Mouse (Mus musculus) heart, embryonic 12.5 days (tissue): ENCODE results near the gene Ptprc. TPM values are rescaled to one million over a fixed set of nuclear protein-coding genes. Genes with fewer than 3 reads are reported as not detected.

ENCODE experiments used
- ATAC-seq: fragments of 200-750 bp; cut with Nextera tagmentation; 2 replicates; pipeline ENCODE4 v1.8.0; 2017; ENCODE audit warnings: moderate TSS enrichment, moderate library complexity; ENCODE audit not compliant: insufficient number of reproducible peaks, low FRiP score
- H3K27ac ChIP-seq: fragments of 300-500 bp; sonication (generic); 2 replicates; pipeline ENCODE4 v1.5.1; 2016; ENCODE audit warnings: mild to moderate bottlenecking, moderate library complexity; ENCODE audit not compliant: poor library complexity, severe bottlenecking
- H3K27me3 ChIP-seq: fragments of 300-500 bp; sonication (generic); replicated peaks from 2 replicates; pipeline ENCODE4 v1.6.1; 2016; ENCODE audit warnings: mild to moderate bottlenecking, moderate library complexity
- H3K36me3 ChIP-seq: fragments of 300-500 bp; sonication (generic); 2 replicates; pipeline ENCODE4 v1.6.1; 2016; ENCODE audit warnings: mild to moderate bottlenecking, moderate library complexity
- H3K4me1 ChIP-seq: fragments of 300-500 bp; sonication (generic); replicated peaks from 2 replicates; pipeline ENCODE4 v1.6.1; 2016; ENCODE audit warnings: mild to moderate bottlenecking
- H3K4me2 ChIP-seq: fragments of 300-500 bp; sonication (generic); 2 replicates; pipeline ENCODE4 v1.6.1; 2016; ENCODE audit warnings: mild to moderate bottlenecking, moderate library complexity
- H3K4me3 ChIP-seq: fragments of 300-500 bp; sonication (generic); 2 replicates; pipeline ENCODE4 v1.5.1; 2016; ENCODE audit warnings: mild to moderate bottlenecking
- H3K9ac ChIP-seq: fragments of 300-500 bp; sonication (generic); 2 replicates; pipeline ENCODE4 v1.6.1; 2016; ENCODE audit warnings: mild to moderate bottlenecking, moderate library complexity
- H3K9me3 ChIP-seq: fragments of 300-500 bp; sonication (generic); replicated peaks from 2 replicates; pipeline ENCODE4 v1.6.1; 2016; ENCODE audit warnings: mild to moderate bottlenecking, moderate library complexity
- WGBS: fragments of 180-500 bp; shearing (Covaris S2); methylation state at CpG from one replicate; pipeline ENCODE4 v1.1.7; 2016; 5-methylcytosine and 5-hydroxymethylcytosine counted together
- polyA plus RNA-seq: library from polyadenylated mRNA; unstranded; fragments of >200 nt; fragmentation: Nextera tagmentation; extraction: Ambion mirVana; gene quantifications from 2 replicates; pipeline ENCODE4 v1.2.1, GENCODE M21; 2016

The Ptprc gene
- polyA plus RNA-seq, 1 experiment from 2014 or later: 0.83 TPM

DNA sequence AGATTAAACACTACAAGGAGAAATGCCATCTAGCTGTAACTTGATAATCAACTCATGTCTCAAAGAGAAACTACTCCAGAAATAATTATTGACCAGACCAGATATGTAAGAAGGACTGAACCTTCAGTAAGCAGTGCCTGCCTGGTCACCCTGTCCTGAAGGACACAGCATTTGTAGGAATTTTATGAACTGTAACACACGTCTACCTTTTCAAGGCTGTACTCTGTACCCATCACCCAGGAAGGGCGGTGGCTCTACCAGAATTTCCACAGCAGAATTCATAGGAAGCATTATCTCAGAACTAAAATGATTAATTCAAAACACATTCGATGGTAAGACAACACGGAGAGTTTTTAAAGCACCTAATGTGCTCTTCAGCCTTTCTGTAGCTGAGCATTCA, 1.4 kb downstream of the Ptprc start:
- no peak overlapping the region for H3K4me2 ChIP-seq
- ATAC-seq: no peak
- no peaks in the 10 kb centered on the region for H3K36me3 ChIP-seq
- H3K4me1 ChIP-seq: no peaks in the 10 kb centered on the region
- no peaks in the 10 kb centered on the region for H3K9me3 ChIP-seq
- H3K27me3 ChIP-seq: no peaks in the 10 kb centered on the region
- WGBS: 73% methylated on average over 4 of the region's 4 CpGs
- no peak overlapping the region for H3K9ac ChIP-seq
- no peak overlapping the region for H3K27ac ChIP-seq
- no peak overlapping the region for H3K4me3 ChIP-seq

DNA sequence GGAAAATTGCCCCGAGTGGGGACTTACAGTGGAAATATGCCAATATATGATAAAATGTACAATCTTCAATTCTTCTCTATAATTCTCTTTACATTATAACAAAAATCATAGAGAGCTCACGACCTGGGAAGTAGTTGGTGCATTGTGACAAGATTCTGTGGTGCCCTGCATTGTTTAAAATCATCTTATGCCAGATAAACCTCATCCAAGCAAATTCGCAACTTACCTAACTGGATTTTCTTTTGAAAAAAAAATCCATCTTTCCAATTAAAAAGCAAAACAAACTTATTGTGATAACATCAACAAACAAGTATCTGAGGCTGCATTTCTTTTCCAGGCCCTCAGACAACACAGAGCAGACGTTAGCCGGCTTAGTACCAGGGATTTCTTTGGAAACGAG, 1.8 kb downstream of the Ptprc start:
- Histone ChIP-seq H3K4me2 (no peak overlapping the region), H3K27ac (no peak overlapping the region), H3K36me3 (no peaks in the 10 kb centered on the region), H3K4me3 (no peak overlapping the region), H3K9ac (no peak overlapping the region), H3K9me3 (no peaks in the 10 kb centered on the region), H3K27me3 (no peaks in the 10 kb centered on the region), H3K4me1 (no peaks in the 10 kb centered on the region)
- ATAC-seq: no peak
- 74% methylated on average over 6 of the region's 6 CpGs for WGBS

DNA sequence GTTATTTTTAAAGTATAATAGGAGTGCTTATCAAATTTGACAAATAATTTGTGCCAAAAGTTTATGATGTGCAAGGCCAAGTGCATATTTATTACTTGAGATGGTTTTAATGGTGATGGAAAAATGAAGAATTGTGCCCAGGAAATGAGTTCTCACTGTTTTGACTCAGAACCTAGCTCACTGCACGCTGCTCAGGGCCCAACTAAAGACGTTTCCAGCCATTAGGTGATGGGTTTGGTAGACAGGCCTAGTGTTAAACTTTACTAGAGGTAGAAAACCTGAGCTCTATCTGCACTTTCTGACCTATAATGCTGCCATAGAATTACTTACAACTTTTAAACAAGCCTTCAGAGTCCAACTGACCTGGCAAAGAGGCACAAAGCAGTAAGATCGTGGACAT, 3.0 kb downstream of the Ptprc start:
- Histone ChIP-seq H3K36me3 (no peaks in the 10 kb centered on the region), H3K27me3 (no peaks in the 10 kb centered on the region), H3K27ac (no peak overlapping the region), H3K4me1 (no peaks in the 10 kb centered on the region), H3K4me3 (no peak overlapping the region), H3K4me2 (no peak overlapping the region), H3K9ac (no peak overlapping the region), H3K9me3 (no peaks in the 10 kb centered on the region)
- WGBS: 71% methylated on average over 3 of the region's 3 CpGs
- no peak for ATAC-seq

DNA sequence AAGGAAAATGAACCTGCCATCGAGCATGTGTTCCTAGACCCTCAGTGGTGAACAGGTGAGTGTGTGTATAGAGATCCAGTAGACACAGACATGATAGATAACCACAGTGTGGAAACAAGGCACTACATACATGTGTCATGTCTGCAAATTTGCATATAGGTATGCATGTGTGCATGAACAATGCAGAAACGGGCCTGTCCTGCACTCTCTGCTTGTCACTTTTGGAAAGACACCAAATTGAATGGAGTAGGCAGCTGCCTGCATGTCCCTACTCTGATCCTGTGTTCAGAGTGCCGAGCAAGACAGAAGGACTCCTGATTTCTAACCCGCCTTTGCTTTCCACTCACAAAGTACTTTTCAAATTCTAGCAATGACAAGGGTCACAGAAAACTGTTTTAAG, 3.4 kb downstream of the Ptprc start:
- H3K9me3 ChIP-seq: no peaks in the 10 kb centered on the region
- H3K9ac ChIP-seq: no peak overlapping the region
- H3K27ac ChIP-seq: no peak overlapping the region
- H3K36me3 ChIP-seq: no peaks in the 10 kb centered on the region
- H3K4me2 ChIP-seq: no peak overlapping the region
- no peaks in the 10 kb centered on the region for H3K27me3 ChIP-seq
- ATAC-seq: no peak
- 79% methylated on average over 4 of the region's 4 CpGs for WGBS
- H3K4me3 ChIP-seq: no peak overlapping the region
- no peaks in the 10 kb centered on the region for H3K4me1 ChIP-seq

DNA sequence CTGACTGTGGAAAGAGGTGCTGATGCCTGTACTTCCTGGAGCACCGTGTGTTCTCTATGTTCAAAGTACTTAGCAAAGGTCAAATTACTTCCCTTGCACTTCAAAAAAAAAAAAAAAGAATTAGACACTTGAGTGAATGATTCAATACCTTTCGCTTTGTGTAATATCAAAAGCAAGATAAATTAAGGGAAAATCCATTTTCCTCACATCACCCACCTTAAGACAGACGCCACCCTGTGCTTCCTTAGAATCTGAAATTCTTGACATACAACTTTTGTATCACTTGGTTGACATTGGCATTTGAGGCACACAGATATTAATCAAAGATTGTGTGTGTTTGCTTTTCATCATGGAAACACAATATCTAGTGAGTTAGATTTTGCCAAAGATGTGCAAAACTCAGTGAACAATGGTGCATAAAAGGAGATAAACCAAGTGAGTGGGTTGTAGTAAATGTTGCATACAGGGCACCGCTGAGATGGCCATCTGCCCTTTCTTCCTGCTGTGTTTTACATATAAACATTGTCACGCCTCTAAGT, 9.2 kb downstream of the Ptprc start:
- 66% methylated on average over 5 of the region's 5 CpGs for WGBS

DNA sequence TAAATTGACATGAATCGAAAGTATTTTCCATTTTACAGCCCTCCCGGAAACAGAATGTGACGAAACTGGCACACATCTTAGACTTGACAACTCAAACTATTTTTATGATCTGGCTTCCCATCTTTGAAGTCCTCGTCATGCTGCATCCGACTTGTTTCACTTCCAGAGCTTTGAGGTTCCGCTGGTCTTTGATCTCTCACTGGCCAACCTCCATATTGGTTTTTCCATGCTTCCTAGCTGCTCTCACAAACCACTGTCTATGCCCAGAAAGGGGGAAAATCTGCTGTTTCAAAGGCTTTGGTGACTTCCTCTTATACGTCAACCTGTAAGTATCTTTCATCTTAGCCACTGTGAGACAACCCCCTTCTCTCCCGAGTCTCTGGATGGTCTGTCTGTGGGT, 12.9 kb downstream of the Ptprc start:
- no peaks in the 10 kb centered on the region for H3K36me3 ChIP-seq
- 84% methylated on average over 8 of the region's 8 CpGs for WGBS
- no peak overlapping the region for H3K9ac ChIP-seq
- H3K4me1 ChIP-seq: no peaks in the 10 kb centered on the region
- H3K4me3 ChIP-seq: no peak overlapping the region
- ATAC-seq: no peak
- H3K27me3 ChIP-seq: no peaks in the 10 kb centered on the region
- no peaks in the 10 kb centered on the region for H3K9me3 ChIP-seq
- no peak overlapping the region for H3K27ac ChIP-seq
- no peak overlapping the region for H3K4me2 ChIP-seq

More for the DNA sequence above, 9.2 kb downstream of the Ptprc start:
- Histone ChIP-seq H3K9ac (no peak overlapping the region), H3K4me3 (no peak overlapping the region), H3K4me1 (no peaks in the 10 kb centered on the region), H3K27me3 (no peaks in the 10 kb centered on the region), H3K9me3 (no peaks in the 10 kb centered on the region), H3K27ac (no peak overlapping the region), H3K36me3 (no peaks in the 10 kb centered on the region), H3K4me2 (no peak overlapping the region)
- no peak for ATAC-seq

DNA sequence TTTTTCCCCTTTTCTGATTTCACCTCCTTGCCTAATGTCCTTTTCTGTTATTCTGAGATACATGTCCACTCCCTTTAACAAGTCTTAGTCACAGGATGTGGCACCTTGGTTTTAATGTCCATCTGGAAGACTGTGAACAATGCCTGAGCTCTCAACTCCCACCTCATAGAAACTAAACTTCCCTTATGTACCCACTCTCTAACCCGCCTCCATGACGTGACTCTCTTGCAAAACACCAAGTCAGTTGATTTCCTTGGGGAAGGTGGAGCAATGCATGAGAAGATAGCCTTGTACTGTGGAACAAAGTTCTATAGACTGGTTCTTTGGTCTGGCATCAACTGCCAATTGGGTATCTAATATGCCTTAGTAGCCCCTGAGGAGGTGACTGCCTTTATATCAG, 16.6 kb downstream of the Ptprc start:
- H3K9me3 ChIP-seq: no peaks in the 10 kb centered on the region
- no peak overlapping the region for H3K4me2 ChIP-seq
- H3K27ac ChIP-seq: no peak overlapping the region
- H3K36me3 ChIP-seq: no peaks in the 10 kb centered on the region
- no peaks in the 10 kb centered on the region for H3K27me3 ChIP-seq
- ATAC-seq: no peak
- H3K4me1 ChIP-seq: no peaks in the 10 kb centered on the region
- no peak overlapping the region for H3K4me3 ChIP-seq
- no peak overlapping the region for H3K9ac ChIP-seq
- WGBS: 79% methylated on average over 2 of the region's 2 CpGs

DNA sequence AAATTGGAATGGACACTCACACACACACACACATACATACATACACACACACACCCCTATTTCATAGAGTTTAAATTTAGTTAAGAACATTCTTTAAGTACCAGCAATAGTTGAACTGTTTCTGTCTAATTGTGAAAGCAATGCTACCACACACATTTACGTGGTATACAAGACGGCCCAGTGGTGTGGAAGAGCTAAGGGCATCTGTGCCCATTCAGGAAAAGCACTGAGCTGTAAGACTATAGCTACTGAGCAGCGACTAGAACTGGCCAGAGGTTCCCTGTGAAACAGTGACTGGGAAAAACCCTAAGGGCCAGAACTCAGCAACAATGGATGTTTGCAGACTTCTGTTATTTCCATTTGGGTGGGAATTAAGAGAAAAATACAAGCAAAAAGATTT, 17.3 kb downstream of the Ptprc start:
- Histone ChIP-seq H3K4me3 (no peak overlapping the region), H3K27ac (no peak overlapping the region), H3K4me1 (no peaks in the 10 kb centered on the region), H3K4me2 (no peak overlapping the region), H3K9ac (no peak overlapping the region), H3K9me3 (no peaks in the 10 kb centered on the region), H3K27me3 (no peaks in the 10 kb centered on the region), H3K36me3 (no peaks in the 10 kb centered on the region)
- ATAC-seq: no peak
- 74% methylated on average over 3 of the region's 3 CpGs for WGBS

DNA sequence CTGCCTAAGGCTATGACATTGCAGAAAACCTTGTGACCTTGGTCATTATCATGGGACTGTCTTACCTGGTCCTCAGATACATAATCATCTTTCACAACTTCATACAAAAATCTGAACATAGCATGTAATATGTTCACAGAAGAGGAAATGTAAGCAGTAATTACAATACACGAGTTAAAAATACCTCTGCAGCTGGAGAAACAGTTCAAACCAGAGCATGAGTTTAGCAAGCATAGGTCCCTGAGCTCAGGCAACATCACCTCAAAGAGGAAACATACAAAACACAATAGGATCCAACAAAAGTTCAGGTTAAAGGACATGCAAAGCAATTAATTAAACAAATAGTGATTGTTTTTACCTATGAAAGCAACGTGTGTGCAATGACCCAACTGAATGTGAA, 17.8 kb downstream of the Ptprc start:
- 73% methylated on average over 2 of the region's 2 CpGs for WGBS
- H3K4me1 ChIP-seq: no peaks in the 10 kb centered on the region
- ATAC-seq: no peak
- H3K4me2 ChIP-seq: no peak overlapping the region
- no peaks in the 10 kb centered on the region for H3K27me3 ChIP-seq
- H3K9me3 ChIP-seq: no peaks in the 10 kb centered on the region
- H3K36me3 ChIP-seq: no peaks in the 10 kb centered on the region
- no peak overlapping the region for H3K4me3 ChIP-seq
- no peak overlapping the region for H3K9ac ChIP-seq
- no peak overlapping the region for H3K27ac ChIP-seq

DNA sequence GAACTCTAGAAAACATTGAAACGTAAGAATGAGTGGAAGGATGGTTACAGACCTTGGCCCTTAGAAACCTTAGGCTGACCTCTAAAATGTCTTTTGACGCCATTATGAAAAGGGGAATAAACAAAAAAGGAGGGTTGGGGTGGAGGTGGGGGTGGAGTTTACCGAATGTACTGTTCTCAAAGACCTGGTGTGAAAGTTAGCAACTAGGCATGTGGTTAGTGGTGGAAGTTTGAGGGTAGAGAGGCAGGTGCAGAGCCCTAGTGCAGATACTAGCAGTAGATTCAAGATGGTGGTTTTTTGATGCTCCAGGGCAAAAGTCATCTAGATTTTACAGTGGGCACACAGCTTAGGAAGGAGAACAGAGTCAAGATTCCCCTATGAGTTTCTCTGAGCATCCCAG, 18.5 kb downstream of the Ptprc start:
- WGBS: 78% methylated on average over 3 of the region's 3 CpGs

DNA sequence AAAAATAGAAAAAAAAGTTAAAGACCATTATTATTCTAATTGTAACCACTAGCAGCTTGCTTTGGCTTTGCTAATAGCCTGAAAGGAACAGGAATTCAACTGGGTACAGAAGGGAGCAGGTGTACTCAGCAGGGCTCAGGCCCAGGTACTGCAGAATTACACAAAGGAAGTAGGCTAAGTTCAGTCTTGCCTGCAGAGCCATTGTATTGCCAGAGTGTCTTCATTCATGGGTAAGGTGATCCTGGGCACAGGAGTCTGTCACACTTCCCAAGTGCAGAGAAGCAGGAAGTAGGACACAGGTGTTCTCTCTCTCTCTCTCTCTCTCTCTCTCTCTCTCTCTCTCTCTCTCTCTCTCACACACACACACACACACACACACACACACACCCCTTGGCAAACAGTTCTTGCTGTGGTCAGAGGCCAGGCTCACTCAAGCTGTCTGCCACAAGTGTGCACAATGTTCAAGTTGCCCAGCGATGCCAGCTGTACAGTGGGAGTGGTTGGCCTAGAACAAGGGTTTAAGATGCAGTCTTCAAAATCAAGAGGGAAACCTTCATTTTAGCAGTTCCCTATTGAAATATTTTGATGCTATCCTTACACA, 21.2 kb downstream of the Ptprc start:
- Histone ChIP-seq H3K36me3 (no peaks in the 10 kb centered on the region), H3K27me3 (no peaks in the 10 kb centered on the region), H3K4me2 (no peak overlapping the region), H3K4me3 (no peak overlapping the region), H3K9ac (no peak overlapping the region), H3K4me1 (no peaks in the 10 kb centered on the region), H3K9me3 (no peaks in the 10 kb centered on the region), H3K27ac (no peak overlapping the region)
- no peak for ATAC-seq
- 61% methylated on average over 1 of the region's 1 CpGs for WGBS

More for the DNA sequence above, 18.5 kb downstream of the Ptprc start:
- Histone ChIP-seq H3K9me3 (no peaks in the 10 kb centered on the region), H3K4me3 (no peak overlapping the region), H3K27ac (no peak overlapping the region), H3K27me3 (no peaks in the 10 kb centered on the region), H3K36me3 (no peaks in the 10 kb centered on the region), H3K9ac (no peak overlapping the region), H3K4me1 (no peaks in the 10 kb centered on the region), H3K4me2 (no peak overlapping the region)
- ATAC-seq: no peak

DNA sequence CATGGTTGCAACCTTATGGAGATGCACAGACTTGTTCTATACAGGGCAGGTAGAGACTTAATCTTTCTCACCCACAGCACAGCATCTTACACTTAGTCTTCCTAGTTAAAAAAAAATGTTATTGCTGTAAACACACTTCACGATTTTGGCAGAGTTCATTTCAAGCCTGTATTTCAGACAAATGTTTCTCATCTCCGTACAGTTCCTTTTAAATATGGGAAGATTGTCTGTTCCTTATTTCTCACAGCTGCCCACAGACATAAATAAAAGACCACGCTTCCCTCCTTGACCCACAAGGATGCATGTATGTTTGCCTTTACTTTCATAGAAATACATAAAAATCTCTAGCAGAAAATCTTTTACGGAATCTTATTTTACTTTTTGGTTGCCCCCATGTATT, 22.4 kb downstream of the Ptprc start:
- Histone ChIP-seq H3K27ac (no peak overlapping the region), H3K9ac (no peak overlapping the region), H3K27me3 (no peaks in the 10 kb centered on the region), H3K4me1 (no peaks in the 10 kb centered on the region), H3K36me3 (no peaks in the 10 kb centered on the region), H3K9me3 (no peaks in the 10 kb centered on the region), H3K4me3 (no peak overlapping the region), H3K4me2 (no peak overlapping the region)
- no peak for ATAC-seq
- WGBS: 78% methylated on average over 4 of the region's 4 CpGs
